In the genomic region with DNA sequence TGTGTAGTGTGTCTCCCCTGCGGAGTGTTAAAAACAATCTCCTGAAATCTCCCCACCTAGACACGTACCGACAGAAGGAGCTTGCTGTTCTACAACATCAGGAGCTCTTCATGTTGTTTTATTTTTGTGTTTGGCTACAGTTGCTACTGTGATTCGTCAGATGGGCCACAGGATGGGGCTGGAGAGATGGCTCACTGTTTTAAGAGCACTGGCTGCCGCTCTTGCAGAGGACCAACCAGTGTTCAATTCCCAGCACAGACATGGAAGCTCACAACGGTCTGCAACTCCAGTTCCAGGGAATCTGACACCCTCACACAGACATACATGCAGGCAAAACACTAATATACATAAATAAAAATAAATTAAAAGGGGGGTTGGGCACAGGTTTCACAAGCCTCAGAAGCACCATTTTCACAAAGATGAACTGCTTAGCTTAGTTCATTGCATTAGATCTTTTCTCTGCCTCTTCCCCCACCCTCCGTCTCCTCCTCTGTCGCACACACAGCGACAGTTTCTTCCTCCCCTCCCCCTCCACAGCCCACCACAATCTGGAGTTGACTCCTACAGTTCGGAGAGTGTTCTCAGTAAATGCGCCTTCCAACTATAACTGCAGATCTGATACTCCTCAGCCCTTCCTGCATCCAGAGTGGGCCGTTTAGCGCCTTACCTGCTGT, we compare ENCODE assay signal across 8 mouse cellular contexts. TPM values are rescaled to one million over a fixed set of nuclear protein-coding genes. Genes with fewer than 3 reads are reported as not detected.
A peak's percentile ranks its signal among the peaks of the same experiment; 100 is the strongest.
DNase-seq lines count a peak whose midpoint lies in the region; ATAC-seq lines count a peak whose summit lies in the region.

No protein-coding gene starts in this region.

- peak overlapping the region; percentile 27; the same call in 1 of the 2 replicates for H3K4me2 ChIP-seq in heart, embryonic 15.5 days
- H3K4me2 ChIP-seq in hindbrain, embryonic 12.5 days (replicated peaks) = peak overlapping the region; percentile 30
- H3K4me2 ChIP-seq in midbrain, embryonic 15.5 days = peak overlapping the region; percentile 21

- no peak for DNase-seq in heart, adult 9 months (ENCODE audit: low spot score in 2 of 2)
- peak; percentile 52 for DNase-seq in R1 (ENCODE audit: low read depth, low spot score)
- peak; percentile 65 for DNase-seq in thymus, postnatal 4 days
- DNase-seq in ovary, postnatal 10 days (ENCODE audit: low spot score) = no peak
- no peak for DNase-seq in layer of hippocampus, postnatal 25 days (ENCODE audit: extremely low spot score in 1 of 2, low spot score in 1 of 2)

- 24% methylated on average over 13 of the region's 13 CpGs for WGBS in heart, embryonic 15.5 days
- 25% methylated on average over 13 of the region's 13 CpGs for WGBS in hindbrain, embryonic 12.5 days
- 20% methylated on average over 13 of the region's 13 CpGs for WGBS in midbrain, embryonic 15.5 days

- H3K27ac ChIP-seq in heart, embryonic 15.5 days = no peak overlapping the region
- no peak overlapping the region for H3K27ac ChIP-seq in hindbrain, embryonic 12.5 days
- H3K27ac ChIP-seq in midbrain, embryonic 15.5 days = no peak overlapping the region

- H3K27me3 ChIP-seq in heart, embryonic 15.5 days = no peaks in the 10 kb centered on the region
- no peaks in the 10 kb centered on the region; the same call in 1 of the 2 replicates for H3K27me3 ChIP-seq in hindbrain, embryonic 12.5 days
- no peaks in the 10 kb centered on the region for H3K27me3 ChIP-seq in midbrain, embryonic 15.5 days (replicated peaks)

- H3K9me3 ChIP-seq in heart, embryonic 15.5 days (replicated peaks) = no peaks in the 10 kb centered on the region
- no peaks in the 10 kb centered on the region for H3K9me3 ChIP-seq in hindbrain, embryonic 12.5 days (replicated peaks)
- H3K9me3 ChIP-seq in midbrain, embryonic 15.5 days = no peaks in the 10 kb centered on the region

- no peak overlapping the region for H3K9ac ChIP-seq in heart, embryonic 15.5 days
- 0 out of 2 replicates have a peak overlapping the region, but pooled peaks have one; percentile 45 for H3K9ac ChIP-seq in hindbrain, embryonic 12.5 days
- H3K9ac ChIP-seq in midbrain, embryonic 15.5 days = no peak overlapping the region

- ATAC-seq in heart, embryonic 15.5 days (replicated peaks; ENCODE audit: insufficient number of reproducible peaks, insufficient read depth, low FRiP score, low read depth) = no peak
- no peak for ATAC-seq in hindbrain, embryonic 12.5 days (ENCODE audit: low FRiP score)
- no peak for ATAC-seq in midbrain, embryonic 15.5 days (replicated peaks)

- peaks cover 47% of the 10 kb centered on the region for H3K4me1 ChIP-seq in heart, embryonic 15.5 days (replicated peaks)
- H3K4me1 ChIP-seq in hindbrain, embryonic 12.5 days = peaks cover 31% of the 10 kb centered on the region
- H3K4me1 ChIP-seq in midbrain, embryonic 15.5 days = peaks cover 26% of the 10 kb centered on the region

- no peaks in the 10 kb centered on the region for H3K36me3 ChIP-seq in heart, embryonic 15.5 days
- H3K36me3 ChIP-seq in hindbrain, embryonic 12.5 days = no peaks in the 10 kb centered on the region
- no peaks in the 10 kb centered on the region for H3K36me3 ChIP-seq in midbrain, embryonic 15.5 days (replicated peaks)

- H3K4me3 ChIP-seq in heart, embryonic 15.5 days = peak overlapping the region; percentile 2; the same call in 1 of the 2 replicates
- 0 out of 2 replicates have a peak overlapping the region, but pooled peaks have one; percentile 6 for H3K4me3 ChIP-seq in hindbrain, embryonic 12.5 days
- no peak overlapping the region for H3K4me3 ChIP-seq in midbrain, embryonic 15.5 days

RNA-seq across cellular contexts. Expression of a gene that starts 6.0 kb away (rescaled TPM):
- 59.0 and 77.7 TPM in 2 replicates for polyA plus RNA-seq in heart, embryonic 15.5 days (2015; fragmentation: Nextera tagmentation; extraction: Ambion mirVana)
- 137 and 151 TPM in 2 replicates for polyA plus RNA-seq in hindbrain, embryonic 12.5 days (2016; fragmentation: Nextera tagmentation; extraction: Ambion mirVana)
- 137 and 140 TPM in 2 replicates for polyA plus RNA-seq in midbrain, embryonic 15.5 days (2015; fragmentation: Nextera tagmentation; extraction: Ambion mirVana)
- total RNA-seq in layer of hippocampus, postnatal 25 days (2021) = 100 to 1,000 TPM; 196 to 216 TPM

RNA-seq across cellular contexts. Expression of a gene that starts 9.1 kb away (rescaled TPM):
- polyA plus RNA-seq in heart, embryonic 15.5 days (2015; fragmentation: Nextera tagmentation; extraction: Ambion mirVana) = 6.0 and 13.6 TPM in 2 replicates
- polyA plus RNA-seq in hindbrain, embryonic 12.5 days (2016; fragmentation: Nextera tagmentation; extraction: Ambion mirVana) = 13.1 and 14.2 TPM in 2 replicates
- polyA plus RNA-seq in midbrain, embryonic 15.5 days (2015; fragmentation: Nextera tagmentation; extraction: Ambion mirVana) = 17.2 and 18.8 TPM in 2 replicates
- total RNA-seq in layer of hippocampus, postnatal 25 days (2021) = 10 to 100 TPM; 32.3 to 35.1 TPM

RNA-seq across cellular contexts. Expression of a gene that starts 14.7 kb away (rescaled TPM):
- polyA plus RNA-seq in heart, embryonic 15.5 days (2015; fragmentation: Nextera tagmentation; extraction: Ambion mirVana) = 0.69 and 2.5 TPM in 2 replicates
- polyA plus RNA-seq in hindbrain, embryonic 12.5 days (2016; fragmentation: Nextera tagmentation; extraction: Ambion mirVana) = 0.21 TPM in 1 of 2 replicates, not detected in the other
- 0.27 and 0.65 TPM in 2 replicates for polyA plus RNA-seq in midbrain, embryonic 15.5 days (2015; fragmentation: Nextera tagmentation; extraction: Ambion mirVana)
- under 1 TPM; 0.69 to 0.94 TPM for total RNA-seq in layer of hippocampus, postnatal 25 days (2021)

RNA-seq across cellular contexts. Expression of a gene that starts 24.5 kb away (rescaled TPM):
- polyA plus RNA-seq in heart, embryonic 15.5 days (2015; fragmentation: Nextera tagmentation; extraction: Ambion mirVana) = 0.34 and 3.2 TPM in 2 replicates
- 1.4 and 2.1 TPM in 2 replicates for polyA plus RNA-seq in hindbrain, embryonic 12.5 days (2016; fragmentation: Nextera tagmentation; extraction: Ambion mirVana)
- polyA plus RNA-seq in midbrain, embryonic 15.5 days (2015; fragmentation: Nextera tagmentation; extraction: Ambion mirVana) = 0.79 and 1.2 TPM in 2 replicates
- total RNA-seq in layer of hippocampus, postnatal 25 days (2021) = 1 to 10 TPM; 1.8 to 3.4 TPM

RNA-seq across cellular contexts. Expression of a gene that starts 36.3 kb away (rescaled TPM):
- polyA plus RNA-seq in heart, embryonic 15.5 days (2015; fragmentation: Nextera tagmentation; extraction: Ambion mirVana) = 0.29 and 0.94 TPM in 2 replicates
- polyA plus RNA-seq in hindbrain, embryonic 12.5 days (2016; fragmentation: Nextera tagmentation; extraction: Ambion mirVana) = 0.29 and 0.39 TPM in 2 replicates
- polyA plus RNA-seq in midbrain, embryonic 15.5 days (2015; fragmentation: Nextera tagmentation; extraction: Ambion mirVana) = not detected in 2 replicates
- under 1 TPM; 0.42 to 0.45 TPM for total RNA-seq in layer of hippocampus, postnatal 25 days (2021)

Comparison
In these comparisons a context has a peak if more than half of its experiments do, and no peak if none do; other contexts are left out.
1. DNase-seq: peak in R1 (single experiment) and thymus, postnatal 4 days (single experiment); none in heart, adult 9 months (0 of 2), ovary, postnatal 10 days (single experiment) and layer of hippocampus, postnatal 25 days (0 of 2).
2. Peak in every context shown above with its lines, with median percentiles within 50 percentile points of each other: H3K4me2 ChIP-seq.